Mouse (Mus musculus): Measurements from ENCODE around the gene Gm9964. TPM values are rescaled to one million over a fixed set of nuclear protein-coding genes. Genes with fewer than 3 reads are reported as not detected.
A peak's percentile ranks its signal among the peaks of the same experiment; 100 is the strongest.

The Gm9964 gene
- polyA plus RNA-seq, 1 experiment from 2014 or later, result not detected

GRCm38 (mm10) chr11:79258738-79259137 lies 38.0 kb downstream of the Gm9964 start:
- no peak for ATAC-seq (replicated peaks; ENCODE audit: insufficient number of reproducible peaks, low FRiP score, low TSS enrichment, low read depth)
- Histone ChIP-seq H3K36me3 (replicated peaks; ENCODE audit: control insufficient read depth, insufficient read depth, low read depth, low read length) (no peaks in the 10 kb centered on the region), H3K4me2 (ENCODE audit: low read depth, low read length) (no peak overlapping the region), H3K27ac (replicated peaks; ENCODE audit: low read depth, low read length) (no peak overlapping the region), H3K4me3 (ENCODE audit: low read depth, low read length) (no peak overlapping the region), H3K9ac (replicated peaks; ENCODE audit: low read length) (no peak overlapping the region), H3K9me3 (replicated peaks; ENCODE audit: control insufficient read depth, low read length) (no peaks in the 10 kb centered on the region; the same call in 1 of the 2 replicates), H3K27me3 (ENCODE audit: control insufficient read depth, insufficient read depth, low read length) (no peaks in the 10 kb centered on the region), H3K4me1 (ENCODE audit: control insufficient read depth, insufficient read depth, low read length) (no peaks in the 10 kb centered on the region)
- WGBS, result 63% methylated on average over 6 of the region's 6 CpGs
- no peak for DNase-seq (ENCODE audit: low spot score)

GRCm38 (mm10) chr11:79254391-79255098 lies 42.2 kb downstream of the Gm9964 start, which contains the start of gene Wsb1:
Gene Wsb1, minus strand, starts transcription at chr11:79254671.
- Histone ChIP-seq H3K9ac (replicated peaks; ENCODE audit: low read length) (peak within 1 kb of the TSS; percentile 98), H3K27ac (replicated peaks; ENCODE audit: low read depth, low read length) (peak within 1 kb of the TSS; percentile 90), H3K4me3 (ENCODE audit: low read depth, low read length) (peak within 1 kb of the TSS; percentile 87), H3K4me1 (ENCODE audit: control insufficient read depth, insufficient read depth, low read length) (no peaks in the 10 kb centered on the region), H3K4me2 (ENCODE audit: low read depth, low read length) (peak within 1 kb of the TSS; percentile 74), H3K9me3 (replicated peaks; ENCODE audit: control insufficient read depth, low read length) (no peaks in the 10 kb centered on the region), H3K27me3 (ENCODE audit: control insufficient read depth, insufficient read depth, low read length) (no peaks in the 10 kb centered on the region), H3K36me3 (replicated peaks; ENCODE audit: control insufficient read depth, insufficient read depth, low read depth, low read length) (peaks cover 7% of the 10 kb centered on the region; the same call in 1 of the 2 replicates)
- ATAC-seq (replicated peaks; ENCODE audit: insufficient number of reproducible peaks, low FRiP score, low TSS enrichment, low read depth) (peak; percentile 77), DNase-seq (ENCODE audit: low spot score) (peak; percentile 94)
- whole genome bisulfite sequencing, result 2% methylated on average over 50 of the region's 50 CpGs

GRCm38 (mm10) chr11:79253542-79254390 lies 42.9 kb downstream of the Gm9964 start:
- under 1% methylated on average over 49 of the region's 49 CpGs for WGBS

GRCm38 (mm10) chr11:79252881-79253541 lies 43.7 kb downstream of the Gm9964 start:
- DNase-seq (ENCODE audit: low spot score) (peak; percentile 31), ATAC-seq (replicated peaks; ENCODE audit: insufficient number of reproducible peaks, low FRiP score, low TSS enrichment, low read depth) (no peak)
- Histone ChIP-seq H3K4me3 (ENCODE audit: low read depth, low read length) (peak overlapping the region; percentile 87), H3K9me3 (replicated peaks; ENCODE audit: control insufficient read depth, low read length) (no peaks in the 10 kb centered on the region), H3K4me1 (ENCODE audit: control insufficient read depth, insufficient read depth, low read length) (no peaks in the 10 kb centered on the region), H3K27me3 (ENCODE audit: control insufficient read depth, insufficient read depth, low read length) (no peaks in the 10 kb centered on the region), H3K36me3 (replicated peaks; ENCODE audit: control insufficient read depth, insufficient read depth, low read depth, low read length) (peaks cover 7% of the 10 kb centered on the region), H3K9ac (replicated peaks; ENCODE audit: low read length) (peak overlapping the region; percentile 98), H3K27ac (replicated peaks; ENCODE audit: low read depth, low read length) (no peak overlapping the region; the same call in 1 of the 2 replicates), H3K4me2 (ENCODE audit: low read depth, low read length) (peak overlapping the region; percentile 74)
- WGBS, result 25% methylated on average over 6 of the region's 6 CpGs

More at GRCm38 (mm10) chr11:79253542-79254390, 42.9 kb downstream of the Gm9964 start:
- peak overlapping the region; percentile 98 for H3K9ac ChIP-seq (replicated peaks; ENCODE audit: low read length)
- ATAC-seq (replicated peaks; ENCODE audit: insufficient number of reproducible peaks, low FRiP score, low TSS enrichment, low read depth), result peak; percentile 62; the same call in 1 of the 2 replicates
- H3K9me3 ChIP-seq (replicated peaks; ENCODE audit: control insufficient read depth, low read length), result no peaks in the 10 kb centered on the region
- H3K4me2 ChIP-seq (ENCODE audit: low read depth, low read length), result peak overlapping the region; percentile 74
- peak overlapping the region; percentile 90 for H3K27ac ChIP-seq (replicated peaks; ENCODE audit: low read depth, low read length)
- peak; percentile 50 for DNase-seq (ENCODE audit: low spot score)
- H3K27me3 ChIP-seq (ENCODE audit: control insufficient read depth, insufficient read depth, low read length), result no peaks in the 10 kb centered on the region
- peak overlapping the region; percentile 87 for H3K4me3 ChIP-seq (ENCODE audit: low read depth, low read length)
- H3K36me3 ChIP-seq (replicated peaks; ENCODE audit: control insufficient read depth, insufficient read depth, low read depth, low read length), result peaks cover 7% of the 10 kb centered on the region; the same call in 1 of the 2 replicates
- H3K4me1 ChIP-seq (ENCODE audit: control insufficient read depth, insufficient read depth, low read length), result no peaks in the 10 kb centered on the region

Other genes with a start within 250 kb of the Gm9964 start
- 2.9 and 4.3 TPM in 2 replicates for gene Ksr1, start 150.5 kb downstream of the Gm9964 start, polyA plus RNA-seq (2014; fragmentation: Nextera tagmentation; extraction: Ambion mirVana)
- 433 and 480 TPM in 2 replicates for gene Wsb1, start 42.2 kb downstream of the Gm9964 start, polyA plus RNA-seq (2014; fragmentation: Nextera tagmentation; extraction: Ambion mirVana)
- 8.1 and 10.4 TPM in 2 replicates for gene Nf1, start 42.8 kb upstream of the Gm9964 start, polyA plus RNA-seq (2014; fragmentation: Nextera tagmentation; extraction: Ambion mirVana)
- 0.21 and 0.58 TPM in 2 replicates for gene Omg, start 207.2 kb upstream of the Gm9964 start, polyA plus RNA-seq (2014; fragmentation: Nextera tagmentation; extraction: Ambion mirVana)
- gene Evi2b, start 226.9 kb upstream of the Gm9964 start, polyA plus RNA-seq (2014; fragmentation: Nextera tagmentation; extraction: Ambion mirVana), result 0.96 TPM in 1 of 2 replicates, not detected in the other
- 0.38 and 0.88 TPM in 2 replicates for gene Evi2, start 233.7 kb upstream of the Gm9964 start, polyA plus RNA-seq (2014; fragmentation: Nextera tagmentation; extraction: Ambion mirVana)
- gene Evi2a, start 233.7 kb upstream of the Gm9964 start, polyA plus RNA-seq (2014; fragmentation: Nextera tagmentation; extraction: Ambion mirVana), result 1.9 and 2.3 TPM in 2 replicates

Data from embryonic facial prominence, embryonic 11.5 days (tissue).